Mouse (Mus musculus): ENCODE measurements around the gene Myrip. TPM values are rescaled to one million over a fixed set of nuclear protein-coding genes. Genes with fewer than 3 reads are reported as not detected.
"Not testable (repeated sequence)": the region's sequence is repeated elsewhere in the genome, so short reads cannot be mapped to it uniquely, and the experiment has no call there.

The Myrip gene
- 1.3 and 1.9 TPM in 2 replicates for polyA plus RNA-seq (2012; rRNA removed)

GRCm38 (mm10) chr9:120301213-120301612, at the start of gene Myrip:
TSS of gene Myrip (plus strand) at chr9:120301513.
- DNase-seq (ENCODE audit: low read depth, low spot score), result not testable (repeated sequence)
- WGBS, result 96% methylated on average over 1 of the region's 1 CpGs

- 32% methylated on average over 8 of the region's 8 CpGs for WGBS
- no peak for DNase-seq (ENCODE audit: low read depth, low spot score)
These were observed 41.5 kb upstream of the Myrip start for GRCm38 (mm10) chr9:120259805-120260204.

- WGBS, result 59% methylated on average over 5 of the region's 5 CpGs
- no peak for DNase-seq (ENCODE audit: low read depth, low spot score)
These were observed 37.3 kb upstream of the Myrip start for GRCm38 (mm10) chr9:120263994-120264393.

- WGBS, result 67% methylated on average over 8 of the region's 8 CpGs
- DNase-seq (ENCODE audit: low read depth, low spot score), result no peak
These were observed 28.2 kb upstream of the Myrip start for GRCm38 (mm10) chr9:120273083-120273482.

GRCm38 (mm10) chr9:120275226-120275625, 26.1 kb upstream of the Myrip start:
- no peak for DNase-seq (ENCODE audit: low read depth, low spot score)

GRCm38 (mm10) chr9:120281147-120281546, 20.2 kb upstream of the Myrip start:
- no peak for DNase-seq (ENCODE audit: low read depth, low spot score)
- 54% methylated on average over 12 of the region's 12 CpGs for WGBS

More at GRCm38 (mm10) chr9:120275226-120275625, 26.1 kb upstream of the Myrip start:
- 68% methylated on average over 7 of the region's 7 CpGs for WGBS

GRCm38 (mm10) chr9:120282461-120283047, 18.8 kb upstream of the Myrip start:
- DNase-seq (ENCODE audit: low read depth, low spot score), result peak; percentile 76
- WGBS, result 11% methylated on average over 9 of the region's 9 CpGs

- 91% methylated on average over 12 of the region's 12 CpGs for whole genome bisulfite sequencing
- DNase-seq (ENCODE audit: low read depth, low spot score), result no peak
These were observed 17.8 kb upstream of the Myrip start for GRCm38 (mm10) chr9:120283556-120283955.

- no peak for DNase-seq (ENCODE audit: low read depth, low spot score)
- 65% methylated on average over 3 of the region's 3 CpGs for WGBS
These were observed 13.3 kb upstream of the Myrip start for GRCm38 (mm10) chr9:120288011-120288410.

GRCm38 (mm10) chr9:120290375-120290774, 10.9 kb upstream of the Myrip start:
- no peak for DNase-seq (ENCODE audit: low read depth, low spot score)
- WGBS, result 93% methylated on average over 2 of the region's 2 CpGs

GRCm38 (mm10) chr9:120292488-120292887, 8.8 kb upstream of the Myrip start:
- DNase-seq (ENCODE audit: low read depth, low spot score), result no peak
- WGBS, result 84% methylated on average over 5 of the region's 5 CpGs

GRCm38 (mm10) chr9:120295527-120295926, 5.8 kb upstream of the Myrip start:
- WGBS, result 88% methylated on average over 5 of the region's 5 CpGs

GRCm38 (mm10) chr9:120296938-120297337, 4.4 kb upstream of the Myrip start:
- 82% methylated on average over 1 of the region's 1 CpGs for WGBS
- no peak for DNase-seq (ENCODE audit: low read depth, low spot score)

More at GRCm38 (mm10) chr9:120295527-120295926, 5.8 kb upstream of the Myrip start:
- DNase-seq (ENCODE audit: low read depth, low spot score), result no peak

GRCm38 (mm10) chr9:120299429-120299828, 1.9 kb upstream of the Myrip start:
- WGBS, result 68% methylated on average over 2 of the region's 2 CpGs
- no peak for DNase-seq (ENCODE audit: low read depth, low spot score)

GRCm38 (mm10) chr9:120302980-120303452, 1.7 kb downstream of the Myrip start:
- 21% methylated on average over 19 of the region's 19 CpGs for WGBS
- no peak for DNase-seq (ENCODE audit: low read depth, low spot score)

- WGBS, result 1% methylated on average over 78 of the region's 103 CpGs
- DNase-seq (ENCODE audit: low read depth, low spot score), result no peak
These were observed 2.4 kb downstream of the Myrip start for GRCm38 (mm10) chr9:120303453-120304299.

GRCm38 (mm10) chr9:120304300-120305137, 3.2 kb downstream of the Myrip start:
- no peak for DNase-seq (ENCODE audit: low read depth, low spot score)
- 3% methylated on average over 54 of the region's 54 CpGs for WGBS

- 52% methylated on average over 3 of the region's 3 CpGs for WGBS
- no peak for DNase-seq (ENCODE audit: low read depth, low spot score)
These were observed 13.9 kb downstream of the Myrip start for GRCm38 (mm10) chr9:120315171-120315570.

- DNase-seq (ENCODE audit: low read depth, low spot score), result no peak
- WGBS, result 77% methylated on average over 9 of the region's 9 CpGs
These were observed 17.8 kb downstream of the Myrip start for GRCm38 (mm10) chr9:120319099-120319498.

- WGBS, result 90% methylated on average over 2 of the region's 2 CpGs
- DNase-seq (ENCODE audit: low read depth, low spot score), result no peak
These were observed 19.3 kb downstream of the Myrip start for GRCm38 (mm10) chr9:120320573-120320972.
